Mouse (Mus musculus): ENCODE results near the gene Ezh2. TPM values are rescaled to one million over a fixed set of nuclear protein-coding genes. Genes with fewer than 3 reads are reported as not detected.

Gene Ezh2
- polyA plus RNA-seq, 1 experiment from 2014 or later: 87.7 TPM

DNA sequence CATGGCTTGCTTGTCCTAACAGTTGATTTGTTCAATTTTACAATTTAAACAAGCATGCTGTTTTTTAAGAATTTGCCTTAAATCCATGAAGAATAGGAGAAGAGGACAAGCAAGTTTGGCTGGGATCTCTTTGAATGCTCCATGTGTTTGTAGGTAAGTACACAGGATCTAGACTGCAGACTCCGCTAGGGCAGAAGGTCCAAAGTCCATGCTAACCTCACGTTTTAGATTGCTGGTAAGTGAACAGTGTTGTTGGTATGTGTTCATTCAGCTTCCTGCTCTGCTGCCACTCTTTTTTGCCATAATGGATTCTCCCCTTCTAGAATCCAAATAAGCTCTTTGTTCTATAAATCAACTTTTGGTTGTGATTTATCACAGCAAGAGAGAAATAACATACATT is 68.0 kb downstream of the Ezh2 start:
- no peak overlapping the region for H3K4me3 ChIP-seq (ENCODE audit: low read depth, low read length)
- H3K9ac ChIP-seq (replicated peaks; ENCODE audit: low read depth, low read length): no peak overlapping the region
- ATAC-seq (ENCODE audit: insufficient number of reproducible peaks, insufficient read depth, low FRiP score, low read depth): 0 out of 2 replicates have a peak, but pooled peaks have one; percentile 62
- no peaks in the 10 kb centered on the region for H3K4me1 ChIP-seq (ENCODE audit: control insufficient read depth, insufficient read depth, low read length)
- H3K36me3 ChIP-seq (ENCODE audit: control insufficient read depth, insufficient read depth, low read length): peaks cover 80% of the 10 kb centered on the region
- H3K4me2 ChIP-seq (replicated peaks; ENCODE audit: low read depth, low read length): no peak overlapping the region
- no peaks in the 10 kb centered on the region for H3K9me3 ChIP-seq (ENCODE audit: control insufficient read depth, low read depth, low read length)
- 59% methylated on average over 2 of the region's 2 CpGs for WGBS
- H3K27ac ChIP-seq (ENCODE audit: low read length): no peak overlapping the region
- no peaks in the 10 kb centered on the region for H3K27me3 ChIP-seq (ENCODE audit: control insufficient read depth, insufficient read depth, low read length)

- no peak overlapping the region for H3K9ac ChIP-seq (replicated peaks; ENCODE audit: low read depth, low read length)
- no peaks in the 10 kb centered on the region for H3K27me3 ChIP-seq (ENCODE audit: control insufficient read depth, insufficient read depth, low read length)
- peaks cover 83% of the 10 kb centered on the region for H3K36me3 ChIP-seq (ENCODE audit: control insufficient read depth, insufficient read depth, low read length)
- H3K4me2 ChIP-seq (replicated peaks; ENCODE audit: low read depth, low read length): no peak overlapping the region
- H3K4me1 ChIP-seq (ENCODE audit: control insufficient read depth, insufficient read depth, low read length): no peaks in the 10 kb centered on the region
- no peaks in the 10 kb centered on the region for H3K9me3 ChIP-seq (ENCODE audit: control insufficient read depth, low read depth, low read length)
- no peak for ATAC-seq (ENCODE audit: insufficient number of reproducible peaks, insufficient read depth, low FRiP score, low read depth)
- no peak overlapping the region for H3K27ac ChIP-seq (ENCODE audit: low read length)
- 80% methylated on average over 4 of the region's 4 CpGs for WGBS
- H3K4me3 ChIP-seq (ENCODE audit: low read depth, low read length): no peak overlapping the region
Measured at GRCm38 (mm10) chr6:47526446-47526845, 68.7 kb downstream of the Ezh2 start.

DNA sequence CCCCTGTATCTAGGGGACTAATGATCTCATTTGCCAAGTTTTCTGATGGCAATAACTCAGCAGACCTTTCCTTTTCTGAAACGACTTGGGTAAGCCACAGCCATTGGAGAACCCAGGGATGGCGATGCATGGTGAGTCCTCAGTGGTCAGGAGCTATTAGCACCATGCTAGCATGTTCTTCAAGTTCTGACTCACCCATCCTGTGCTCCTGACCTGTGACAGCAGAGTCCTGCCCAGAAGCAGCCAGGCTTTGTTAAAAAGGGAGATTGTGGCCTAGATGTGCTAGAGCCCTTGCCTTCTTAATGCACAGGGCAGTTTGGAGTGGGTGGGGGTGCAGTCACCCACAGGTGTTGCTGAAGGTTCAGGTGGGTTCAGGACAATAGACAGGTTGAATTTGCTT is 70.1 kb downstream of the Ezh2 start:
- Histone ChIP-seq H3K4me3 (ENCODE audit: low read depth, low read length) (no peak overlapping the region), H3K9me3 (ENCODE audit: control insufficient read depth, low read depth, low read length) (no peaks in the 10 kb centered on the region), H3K36me3 (ENCODE audit: control insufficient read depth, insufficient read depth, low read length) (peaks cover 80% of the 10 kb centered on the region), H3K9ac (replicated peaks; ENCODE audit: low read depth, low read length) (no peak overlapping the region), H3K4me2 (replicated peaks; ENCODE audit: low read depth, low read length) (no peak overlapping the region), H3K27me3 (ENCODE audit: control insufficient read depth, insufficient read depth, low read length) (no peaks in the 10 kb centered on the region), H3K4me1 (ENCODE audit: control insufficient read depth, insufficient read depth, low read length) (no peaks in the 10 kb centered on the region), H3K27ac (ENCODE audit: low read length) (no peak overlapping the region)
- WGBS: 75% methylated on average over 2 of the region's 2 CpGs
- no peak for ATAC-seq (ENCODE audit: insufficient number of reproducible peaks, insufficient read depth, low FRiP score, low read depth)

DNA sequence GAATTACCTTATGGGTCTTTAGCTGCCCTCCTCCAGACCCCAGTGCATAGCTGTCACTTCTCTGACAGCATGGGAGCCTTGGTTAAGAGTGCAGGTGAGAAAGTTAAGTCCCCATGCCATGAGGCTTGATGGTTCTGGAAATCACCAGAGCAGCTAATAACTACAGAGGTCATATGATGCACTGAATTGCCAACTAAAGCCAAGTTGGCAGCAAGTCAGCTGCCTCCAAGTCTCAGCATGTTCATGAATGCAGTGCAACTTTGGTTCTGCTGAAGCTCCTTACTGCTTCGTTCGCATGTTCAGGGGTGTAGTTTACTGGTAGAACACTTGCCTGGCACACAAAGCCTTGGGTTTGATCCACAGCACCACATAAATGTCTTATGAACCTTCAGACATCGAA is 72.7 kb downstream of the Ezh2 start:
- H3K36me3 ChIP-seq (ENCODE audit: control insufficient read depth, insufficient read depth, low read length): peaks cover 83% of the 10 kb centered on the region

DNA sequence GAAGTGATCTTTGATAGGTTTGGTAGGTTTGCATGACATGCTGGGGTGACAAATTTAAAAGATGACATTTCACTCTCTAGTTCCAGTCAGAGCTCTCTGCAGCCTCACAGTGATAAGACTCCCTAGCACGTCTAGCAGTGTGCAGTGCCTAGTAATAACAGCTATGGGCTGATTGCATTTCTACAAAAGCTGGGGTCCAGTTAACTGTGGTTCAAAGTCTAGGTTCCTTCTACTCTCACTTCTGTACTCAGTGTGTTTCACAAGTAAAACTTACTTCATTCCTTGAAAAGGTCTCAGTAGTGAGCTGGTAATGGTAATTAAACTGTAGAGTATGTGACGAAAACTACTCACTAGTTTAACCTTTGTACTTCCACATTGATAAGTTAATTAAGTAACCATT is 75.1 kb downstream of the Ezh2 start:
- no peak overlapping the region for H3K27ac ChIP-seq (ENCODE audit: low read length)
- 84% methylated on average over 2 of the region's 2 CpGs for WGBS
- H3K9me3 ChIP-seq (ENCODE audit: control insufficient read depth, low read depth, low read length): no peaks in the 10 kb centered on the region
- no peaks in the 10 kb centered on the region for H3K4me1 ChIP-seq (ENCODE audit: control insufficient read depth, insufficient read depth, low read length)
- H3K9ac ChIP-seq (replicated peaks; ENCODE audit: low read depth, low read length): no peak overlapping the region
- no peak for ATAC-seq (ENCODE audit: insufficient number of reproducible peaks, insufficient read depth, low FRiP score, low read depth)
- H3K4me2 ChIP-seq (replicated peaks; ENCODE audit: low read depth, low read length): no peak overlapping the region
- H3K4me3 ChIP-seq (ENCODE audit: low read depth, low read length): no peak overlapping the region
- H3K36me3 ChIP-seq (ENCODE audit: control insufficient read depth, insufficient read depth, low read length): peaks cover 83% of the 10 kb centered on the region
- H3K27me3 ChIP-seq (ENCODE audit: control insufficient read depth, insufficient read depth, low read length): no peaks in the 10 kb centered on the region

More for the DNA sequence above, 72.7 kb downstream of the Ezh2 start:
- Histone ChIP-seq H3K27me3 (ENCODE audit: control insufficient read depth, insufficient read depth, low read length) (no peaks in the 10 kb centered on the region), H3K4me2 (replicated peaks; ENCODE audit: low read depth, low read length) (no peak overlapping the region), H3K27ac (ENCODE audit: low read length) (no peak overlapping the region), H3K9ac (replicated peaks; ENCODE audit: low read depth, low read length) (no peak overlapping the region), H3K9me3 (ENCODE audit: control insufficient read depth, low read depth, low read length) (no peaks in the 10 kb centered on the region), H3K4me3 (ENCODE audit: low read depth, low read length) (no peak overlapping the region), H3K4me1 (ENCODE audit: control insufficient read depth, insufficient read depth, low read length) (no peaks in the 10 kb centered on the region)
- 92% methylated on average over 3 of the region's 3 CpGs for WGBS
- no peak for ATAC-seq (ENCODE audit: insufficient number of reproducible peaks, insufficient read depth, low FRiP score, low read depth)

DNA sequence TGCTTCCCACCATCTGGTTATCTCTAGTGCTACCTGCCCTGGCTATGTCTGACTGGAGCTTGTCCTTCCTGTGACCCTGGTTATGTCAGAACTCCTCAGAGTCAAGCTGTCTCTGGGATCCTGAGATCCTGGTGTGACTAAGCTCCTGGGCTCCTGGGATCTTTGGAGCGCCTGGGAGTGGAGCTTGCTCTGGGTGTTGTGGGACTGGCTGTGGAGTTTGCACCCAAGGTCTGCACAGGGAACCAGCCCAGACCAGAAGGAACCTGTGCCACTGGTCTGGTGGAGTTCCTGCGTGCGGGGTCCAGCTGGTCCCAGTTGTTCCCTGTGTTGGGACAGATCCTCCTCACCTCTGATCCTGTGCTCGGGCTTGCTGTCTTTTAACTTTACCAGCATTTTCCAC is 100.6 kb downstream of the Ezh2 start:
- H3K36me3 ChIP-seq (ENCODE audit: control insufficient read depth, insufficient read depth, low read length): peaks cover 3% of the 10 kb centered on the region; the same call in 1 of the 2 replicates
- ATAC-seq (ENCODE audit: insufficient number of reproducible peaks, insufficient read depth, low FRiP score, low read depth): no peak
- WGBS: 76% methylated on average over 4 of the region's 4 CpGs

GRCm38 (mm10) chr6:47482027-47482426 is 113.1 kb downstream of the Ezh2 start:
- H3K9me3 ChIP-seq (ENCODE audit: control insufficient read depth, low read depth, low read length): no peaks in the 10 kb centered on the region
- H3K27ac ChIP-seq (ENCODE audit: low read length): no peak overlapping the region
- no peaks in the 10 kb centered on the region for H3K4me1 ChIP-seq (ENCODE audit: control insufficient read depth, insufficient read depth, low read length)
- no peak for ATAC-seq (ENCODE audit: insufficient number of reproducible peaks, insufficient read depth, low FRiP score, low read depth)
- WGBS: 90% methylated on average over 1 of the region's 1 CpGs
- no peak overlapping the region for H3K4me2 ChIP-seq (replicated peaks; ENCODE audit: low read depth, low read length)
- H3K27me3 ChIP-seq (ENCODE audit: control insufficient read depth, insufficient read depth, low read length): no peaks in the 10 kb centered on the region
- H3K4me3 ChIP-seq (ENCODE audit: low read depth, low read length): no peak overlapping the region
- no peaks in the 10 kb centered on the region for H3K36me3 ChIP-seq (ENCODE audit: control insufficient read depth, insufficient read depth, low read length)
- H3K9ac ChIP-seq (replicated peaks; ENCODE audit: low read depth, low read length): no peak overlapping the region

More for the DNA sequence above, 100.6 kb downstream of the Ezh2 start:
- no peaks in the 10 kb centered on the region for H3K9me3 ChIP-seq (ENCODE audit: control insufficient read depth, low read depth, low read length)
- H3K9ac ChIP-seq (replicated peaks; ENCODE audit: low read depth, low read length): no peak overlapping the region
- no peaks in the 10 kb centered on the region for H3K4me1 ChIP-seq (ENCODE audit: control insufficient read depth, insufficient read depth, low read length)
- no peak overlapping the region for H3K27ac ChIP-seq (ENCODE audit: low read length)
- no peak overlapping the region for H3K4me2 ChIP-seq (replicated peaks; ENCODE audit: low read depth, low read length)
- H3K27me3 ChIP-seq (ENCODE audit: control insufficient read depth, insufficient read depth, low read length): no peaks in the 10 kb centered on the region
- no peak overlapping the region for H3K4me3 ChIP-seq (ENCODE audit: low read depth, low read length)

Other genes starting within 250 kb of the Ezh2 start
- gene Cul1, start 141.9 kb downstream of the Ezh2 start, polyA plus RNA-seq (2014; fragmentation: Nextera tagmentation; extraction: Ambion mirVana): 134 and 141 TPM in 2 replicates
- 236 and 273 TPM in 2 replicates for gene Pdia4, start 218.1 kb upstream of the Ezh2 start, polyA plus RNA-seq (2014; fragmentation: Nextera tagmentation; extraction: Ambion mirVana)
- 3.5 and 3.8 TPM in 2 replicates for gene Zfp786, start 235.5 kb upstream of the Ezh2 start, polyA plus RNA-seq (2014; fragmentation: Nextera tagmentation; extraction: Ambion mirVana)
- 11.6 and 13.4 TPM in 2 replicates for gene Zfp398, start 240.3 kb upstream of the Ezh2 start, polyA plus RNA-seq (2014; fragmentation: Nextera tagmentation; extraction: Ambion mirVana)

All from stomach, embryonic 14.5 days (tissue).